Mouse (Mus musculus) small intestine, adult 2 months (tissue): ENCODE data around the gene Pno1. TPM values are rescaled to one million over a fixed set of nuclear protein-coding genes. Genes with fewer than 3 reads are reported as not detected.

Source experiments
- H3K27ac ChIP-seq: fragments of 200-500 bp; 2 replicates; pipeline ENCODE4 v1.5.1; 2012; ENCODE audit warnings: low read depth, low read length, control low read depth, inconsistent platforms; ENCODE audit not compliant: insufficient read depth
- H3K27me3 ChIP-seq: fragments of 200-500 bp; 2 replicates; pipeline ENCODE4 v1.6.1; 2012; ENCODE audit warnings: mild to moderate bottlenecking, moderate library complexity, low read length, inconsistent platforms; ENCODE audit not compliant: control insufficient read depth, insufficient read depth
- H3K36me3 ChIP-seq: fragments of 200-500 bp; 2 replicates; pipeline ENCODE4 v1.6.1; 2012; ENCODE audit warnings: mild to moderate bottlenecking, low read length, control low read depth, inconsistent platforms; ENCODE audit not compliant: control insufficient read depth, insufficient read depth
- H3K4me1 ChIP-seq: fragments of 200-500 bp; 2 replicates; pipeline ENCODE4 v1.6.1; 2012; ENCODE audit warnings: low read length, inconsistent platforms, mixed read lengths; ENCODE audit not compliant: control insufficient read depth, insufficient read depth, insufficient read length
- H3K4me3 ChIP-seq: fragments of 200-500 bp; 2 replicates; pipeline ENCODE4 v1.5.1; 2012; ENCODE audit warnings: low read depth, mild to moderate bottlenecking, control low read depth, inconsistent platforms, low read length, moderate library complexity
- CTCF ChIP-seq: fragments of 200-500 bp; IDR thresholded peaks from 2 replicates; pipeline ENCODE4 v1.5.1; 2012; ENCODE audit warnings: low read depth, mild to moderate bottlenecking, control low read depth, inconsistent platforms, low read length, moderate library complexity, mixed read lengths; ENCODE audit not compliant: insufficient replicate concordance, insufficient read length; ENCODE audit errors: extremely low read depth
- POLR2A ChIP-seq: fragments of 200-500 bp; IDR thresholded peaks from 2 replicates; pipeline ENCODE4 v1.6.1; 2012; ENCODE audit warnings: low read depth, mild to moderate bottlenecking, control low read depth, inconsistent platforms, low read length, moderate library complexity
- WGBS: fragments of 180-500 bp; shearing (Covaris S2); methylation state at CpG from one replicate; pipeline ENCODE4 v1.1.7; 2018; 5-methylcytosine and 5-hydroxymethylcytosine counted together
- polyA plus RNA-seq: library from polyadenylated mRNA; depleted of rRNA; stranded (reverse); fragments of >200 nt; gene quantifications from 2 replicates; pipeline ENCODE4 v1.2.3, GENCODE M21; 2012; rRNA removed

The Pno1 gene
- polyA plus RNA-seq, 1 experiment: 1.5 TPM

DNA sequence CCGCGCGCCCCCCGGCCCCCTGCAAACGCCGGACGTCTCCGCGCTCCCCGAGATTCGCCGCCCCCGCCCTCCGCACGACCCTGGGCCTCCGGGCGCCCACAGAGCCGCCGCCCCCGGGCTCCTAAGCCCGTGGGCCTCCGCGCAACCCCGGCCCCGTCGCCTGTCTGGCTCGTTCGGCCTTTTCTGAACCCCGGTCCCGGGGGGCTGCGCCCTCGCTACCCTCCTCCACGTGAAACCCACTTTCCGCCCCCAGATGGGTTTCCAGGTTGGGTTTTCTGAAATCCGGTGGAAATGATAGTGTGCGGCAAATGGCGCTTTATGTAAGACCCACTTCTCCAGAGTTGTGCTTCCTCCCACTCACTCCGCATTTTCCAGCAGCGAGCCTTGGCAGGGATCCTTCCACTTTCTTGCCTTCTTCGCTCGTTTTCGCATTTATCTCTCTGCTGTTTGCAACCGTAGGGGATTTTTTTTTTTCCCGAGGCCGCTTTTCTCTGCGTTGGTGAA, 51.6 kb downstream of the Pno1 start:
- peak overlapping the region; percentile 94 for H3K4me3 ChIP-seq
- WGBS: 1% methylated on average over 46 of the region's 46 CpGs
- no peaks in the 10 kb centered on the region for H3K36me3 ChIP-seq
- TF ChIP-seq POLR2A (no peak), CTCF (no peak)
- no peaks in the 10 kb centered on the region for H3K27me3 ChIP-seq
- H3K4me1 ChIP-seq: peaks cover 12% of the 10 kb centered on the region
- peak overlapping the region; percentile 80 for H3K27ac ChIP-seq

DNA sequence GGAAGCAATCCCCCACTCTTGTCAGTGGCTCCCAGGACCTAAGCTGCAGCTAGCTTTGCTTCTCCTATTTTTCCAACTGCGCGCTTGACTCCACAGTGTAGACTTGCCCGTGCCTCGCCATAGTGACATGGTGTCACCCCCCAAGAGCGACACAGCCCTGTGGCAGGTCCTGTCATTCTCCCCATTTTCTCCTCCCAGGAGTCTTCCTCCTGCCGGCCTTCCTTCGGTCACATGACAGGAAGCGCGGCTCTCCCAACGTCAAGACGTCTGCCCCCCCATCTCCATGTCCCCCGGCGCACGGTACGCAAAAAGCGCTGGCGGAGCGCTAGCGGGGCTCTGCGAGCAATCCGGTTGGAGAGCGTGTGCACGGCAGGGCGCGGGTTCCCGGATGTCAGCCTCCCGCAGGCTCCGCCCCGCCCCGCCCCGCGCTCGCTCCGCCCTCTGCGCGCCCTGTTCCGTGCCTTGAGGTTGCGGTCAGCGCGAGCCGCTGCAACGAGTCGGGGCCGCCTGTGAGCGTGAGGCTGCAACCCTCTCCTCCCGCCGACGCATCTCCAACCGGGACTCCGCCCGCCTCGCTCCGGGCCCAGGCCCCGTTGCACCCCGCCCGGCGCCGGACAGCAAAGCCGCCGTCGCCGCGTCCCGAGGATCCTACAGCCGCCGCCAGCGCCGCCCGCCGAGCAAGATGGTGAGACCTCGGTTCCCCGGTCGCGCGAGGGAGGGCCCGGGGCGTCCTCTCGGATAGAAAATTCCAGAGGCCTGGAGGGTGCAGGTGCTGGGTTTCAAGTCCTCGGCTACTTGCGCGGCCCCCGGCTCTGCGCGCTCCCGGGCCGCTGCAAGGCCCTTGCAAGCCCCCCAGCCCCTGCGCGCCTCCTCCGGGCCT, 52.3 kb downstream of the Pno1 start, which contains the start of gene Ppp3r1:
Gene Ppp3r1 (plus strand): TSS at position 406 of the 880 bp plus-strand sequence.
- under 1% methylated on average over 88 of the region's 89 CpGs for WGBS
- TF ChIP-seq CTCF: no peak
- TF ChIP-seq POLR2A: peak; percentile 74
- no peaks in the 10 kb centered on the region for H3K36me3 ChIP-seq
- no peaks in the 10 kb centered on the region for H3K27me3 ChIP-seq
- H3K27ac ChIP-seq: peak within 1 kb of the TSS; percentile 87
- H3K4me3 ChIP-seq: peak within 1 kb of the TSS; percentile 94
- peaks cover 10% of the 10 kb centered on the region for H3K4me1 ChIP-seq

Other genes starting within 250 kb of the Pno1 start
- 1.4 and 2.7 TPM in 2 replicates for gene Cnrip1, start 160.0 kb downstream of the Pno1 start, polyA plus RNA-seq
- 0.24 and 0.33 TPM in 2 replicates for gene Plek, start 159.2 kb downstream of the Pno1 start, polyA plus RNA-seq
- gene Ppp3r1, start 52.3 kb downstream of the Pno1 start, polyA plus RNA-seq: 7.9 and 33.2 TPM in 2 replicates
- gene Wdr92, start 29.5 kb downstream of the Pno1 start, polyA plus RNA-seq: 2.3 and 3.3 TPM in 2 replicates
- 0.09 and 1.5 TPM in 2 replicates for gene C1d, start 46.0 kb upstream of the Pno1 start, polyA plus RNA-seq